Mouse (Mus musculus) liver, adult 2 months (tissue): ENCODE data around the gene Bhmt. TPM values are rescaled to one million over a fixed set of nuclear protein-coding genes. Genes with fewer than 3 reads are reported as not detected.
A peak's percentile ranks its signal among the peaks of the same experiment; 100 is the strongest.

ENCODE experiments used
- DNase-seq: peaks from one replicate; pipeline ENCODE4 v3.0.0-alpha.2; 2011; ENCODE audit warnings: low read depth, low spot score; ENCODE audit errors: extremely low read depth
- H3K27ac ChIP-seq: fragments of 200-500 bp; replicated peaks from 2 replicates; pipeline ENCODE4 v1.5.1; 2012; ENCODE audit warnings: low read depth, mild to moderate bottlenecking, control low read depth, inconsistent platforms, low read length; ENCODE audit not compliant: insufficient read depth
- H3K27me3 ChIP-seq: fragments of 200-500 bp; 2 replicates; pipeline ENCODE4 v1.6.1; 2012; ENCODE audit warnings: mild to moderate bottlenecking, moderate library complexity, low read length, inconsistent platforms; ENCODE audit not compliant: control insufficient read depth, insufficient read depth
- H3K36me3 ChIP-seq: fragments of 200-500 bp; 2 replicates; pipeline ENCODE4 v1.6.1; 2012; ENCODE audit warnings: low read length, inconsistent platforms; ENCODE audit not compliant: control insufficient read depth, insufficient read depth
- H3K4me1 ChIP-seq: fragments of 200-500 bp; 2 replicates; pipeline ENCODE4 v1.6.1; 2011; ENCODE audit warnings: low read length; ENCODE audit not compliant: control insufficient read depth, insufficient read depth
- H3K4me3 ChIP-seq: fragments of 200-500 bp; 2 replicates; pipeline ENCODE4 v1.5.1; 2011; ENCODE audit warnings: low read depth, mild to moderate bottlenecking, control low read depth, low read length, moderate library complexity; ENCODE audit not compliant: insufficient read depth
- H3K79me2 ChIP-seq: fragments of 200-500 bp; 2 replicates; pipeline ENCODE4 v1.6.1; 2012; ENCODE audit warnings: inconsistent platforms, mild to moderate bottlenecking, low read length, moderate library complexity; ENCODE audit not compliant: control insufficient read depth, insufficient read depth
- H3K9ac ChIP-seq: fragments of 200-500 bp; 2 replicates; pipeline ENCODE4 v1.6.1; 2012; ENCODE audit warnings: low read depth, mild to moderate bottlenecking, control low read depth, inconsistent platforms, low read length
- CTCF ChIP-seq: fragments of 200-500 bp; IDR thresholded peaks from 2 replicates; pipeline ENCODE4 v1.5.1; 2011; ENCODE audit warnings: low read depth, low read length, control low read depth
- POLR2A ChIP-seq: fragments of 200-500 bp; IDR thresholded peaks from 2 replicates; pipeline ENCODE4 v1.6.1; 2011; ENCODE audit warnings: low read length, control low read depth; ENCODE audit not compliant: insufficient read depth; ENCODE audit errors: extremely low read depth
- WGBS: fragments of 180-500 bp; shearing (Covaris S2); methylation state at CpG from one replicate; pipeline ENCODE4 v1.1.7; 2018; 5-methylcytosine and 5-hydroxymethylcytosine counted together
- polyA plus RNA-seq: library from polyadenylated mRNA; depleted of rRNA; stranded (reverse); fragments of >200 nt; gene quantifications from 2 replicates; pipeline ENCODE4 v1.2.3, GENCODE M21; 2012
- total RNA-seq: library from RNA; depleted of rRNA; stranded (reverse); fragments of >200 nt; gene quantifications from 2 replicates; pipeline ENCODE4 v1.2.3, GENCODE M21; 2014

Bhmt gene
- total and polyA plus RNA-seq, 2 experiments = 555 to 4,018 TPM

DNA sequence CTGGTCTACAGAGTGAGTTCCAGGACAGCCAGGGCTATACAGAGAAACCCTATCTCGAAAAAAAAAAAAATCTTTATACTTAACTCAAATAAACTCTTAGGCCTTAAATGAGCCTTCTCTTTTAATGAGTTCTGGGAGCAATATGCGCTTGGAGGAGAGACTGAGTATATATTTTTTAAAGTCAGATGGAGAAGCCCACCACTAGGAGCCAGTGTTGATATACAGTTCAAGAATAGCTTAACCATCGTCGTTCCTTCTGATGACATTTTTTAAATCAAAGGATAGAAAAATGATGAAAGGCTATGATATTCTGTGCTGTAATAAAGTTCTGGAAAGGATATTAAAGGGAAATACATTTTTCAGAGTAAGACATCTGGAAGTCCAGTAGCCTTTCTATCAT, 24.0 kb downstream of the Bhmt start:
- DNase-seq = no peak
- H3K79me2 ChIP-seq = no peaks in the 10 kb centered on the region
- no peak overlapping the region for H3K27ac ChIP-seq
- H3K9ac ChIP-seq = no peak overlapping the region
- H3K36me3 ChIP-seq = peaks cover 5% of the 10 kb centered on the region
- WGBS = 56% methylated on average over 4 of the region's 4 CpGs
- TF ChIP-seq CTCF (no peak), POLR2A (no peak)
- H3K4me3 ChIP-seq = no peak overlapping the region
- 0 out of 2 replicates have a peak, but pooled peaks cover 3% of the 10 kb centered on the region for H3K4me1 ChIP-seq
- no peaks in the 10 kb centered on the region for H3K27me3 ChIP-seq

DNA sequence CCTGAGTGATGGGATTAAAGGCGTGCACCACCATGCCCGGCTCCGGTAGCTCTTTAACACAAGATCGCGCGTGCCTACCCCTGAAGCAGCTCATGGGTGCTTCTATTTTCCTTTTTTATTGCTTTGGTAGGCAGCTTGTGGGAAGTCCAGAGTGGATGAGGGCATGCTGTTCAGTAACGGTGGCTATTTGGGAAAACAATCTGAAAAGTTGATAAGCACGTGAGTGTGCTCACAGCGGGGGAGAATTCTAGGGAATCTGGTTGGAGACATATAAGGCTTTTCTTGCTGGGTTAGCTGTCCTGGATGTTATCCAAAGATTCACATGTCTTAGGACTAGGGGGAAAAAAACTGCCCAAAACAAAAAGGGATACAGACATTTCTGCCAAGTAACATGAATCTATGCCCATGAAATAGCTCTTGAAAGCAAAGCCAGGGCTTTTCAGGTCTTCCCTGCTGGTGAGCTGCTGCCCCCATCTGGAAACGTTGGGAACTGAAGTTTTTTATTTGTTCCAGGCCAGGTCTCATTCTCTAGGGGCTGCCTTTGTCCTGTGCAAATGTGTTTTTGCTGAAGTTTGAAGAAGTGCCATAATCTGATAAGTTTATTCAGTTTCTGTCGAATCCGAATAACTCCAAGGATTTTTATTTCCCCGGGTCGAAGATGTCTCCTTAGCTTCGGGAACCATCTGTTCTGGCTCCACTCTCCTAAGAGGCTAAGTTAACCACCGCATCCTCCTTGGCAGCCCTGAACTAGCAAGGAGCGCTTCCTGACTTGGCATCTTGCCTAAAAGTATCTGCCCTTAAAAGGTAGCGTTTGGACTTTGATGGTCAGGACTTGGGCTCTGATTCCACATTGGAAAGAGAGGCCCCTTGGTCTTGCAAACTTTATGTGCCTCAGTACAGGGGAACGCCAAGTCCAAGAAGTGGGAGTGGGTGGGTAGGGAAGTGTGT, 24.8 kb downstream of the Bhmt start:
- no peak overlapping the region for H3K27ac ChIP-seq
- WGBS = 49% methylated on average over 19 of the region's 19 CpGs
- peaks cover 3% of the 10 kb centered on the region for H3K36me3 ChIP-seq
- H3K4me3 ChIP-seq = no peak overlapping the region
- no peak for TF ChIP-seq POLR2A
- TF ChIP-seq CTCF = peak; percentile 64; the same call in 1 of the 2 replicates
- H3K27me3 ChIP-seq = no peaks in the 10 kb centered on the region
- DNase-seq = peak; percentile 55
- no peaks in the 10 kb centered on the region for H3K79me2 ChIP-seq
- 0 out of 2 replicates have a peak, but pooled peaks cover 3% of the 10 kb centered on the region for H3K4me1 ChIP-seq
- H3K9ac ChIP-seq = no peak overlapping the region

DNA sequence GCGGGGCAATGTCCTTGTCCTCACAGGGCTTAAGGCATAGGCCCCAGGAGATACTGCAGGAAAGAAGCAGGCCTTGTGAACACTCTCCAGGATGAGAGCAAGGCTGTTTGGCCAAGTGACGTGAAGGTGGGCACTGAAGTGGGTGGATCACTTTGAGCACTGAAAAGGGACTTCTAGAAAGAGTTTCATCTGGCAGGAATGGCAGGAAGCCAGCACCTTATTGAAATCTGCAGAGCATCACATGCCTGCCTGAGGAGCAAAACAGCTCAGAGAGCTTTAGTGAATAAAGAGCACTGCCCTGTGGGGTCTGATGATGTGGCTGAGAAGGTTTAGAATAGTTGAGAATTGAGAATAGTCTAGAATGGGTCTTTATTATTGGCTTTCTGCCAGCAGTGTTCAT, 29.3 kb downstream of the Bhmt start:
- Histone ChIP-seq H3K27me3 (0 out of 2 replicates have a peak, but pooled peaks cover 3% of the 10 kb centered on the region), H3K36me3 (no peaks in the 10 kb centered on the region), H3K27ac (no peak overlapping the region), H3K9ac (no peak overlapping the region), H3K4me3 (no peak overlapping the region), H3K4me1 (no peaks in the 10 kb centered on the region), H3K79me2 (no peaks in the 10 kb centered on the region)
- no peak for DNase-seq
- no peak for TF ChIP-seq CTCF
- TF ChIP-seq POLR2A = no peak
- 73% methylated on average over 2 of the region's 2 CpGs for WGBS

DNA sequence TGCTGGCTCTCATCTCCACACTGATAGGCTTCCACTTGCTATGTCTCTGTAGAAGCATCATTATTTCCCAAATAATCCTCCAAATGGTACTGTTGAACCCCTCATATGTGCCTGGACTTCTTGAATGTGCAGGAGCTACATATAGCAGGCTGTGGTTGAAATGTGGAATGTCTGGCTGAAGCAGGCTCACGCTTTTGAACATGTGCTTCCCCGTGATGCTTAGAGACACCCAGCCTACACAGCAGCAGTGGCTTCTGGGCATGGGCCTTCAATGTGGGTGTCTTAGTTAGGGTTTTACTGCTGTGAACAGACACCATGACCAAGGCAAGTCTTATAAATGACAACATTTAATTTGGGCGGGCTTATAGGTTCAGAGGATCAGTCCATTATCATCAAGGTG, 30.1 kb downstream of the Bhmt start:
- H3K4me3 ChIP-seq = no peak overlapping the region

DNA sequence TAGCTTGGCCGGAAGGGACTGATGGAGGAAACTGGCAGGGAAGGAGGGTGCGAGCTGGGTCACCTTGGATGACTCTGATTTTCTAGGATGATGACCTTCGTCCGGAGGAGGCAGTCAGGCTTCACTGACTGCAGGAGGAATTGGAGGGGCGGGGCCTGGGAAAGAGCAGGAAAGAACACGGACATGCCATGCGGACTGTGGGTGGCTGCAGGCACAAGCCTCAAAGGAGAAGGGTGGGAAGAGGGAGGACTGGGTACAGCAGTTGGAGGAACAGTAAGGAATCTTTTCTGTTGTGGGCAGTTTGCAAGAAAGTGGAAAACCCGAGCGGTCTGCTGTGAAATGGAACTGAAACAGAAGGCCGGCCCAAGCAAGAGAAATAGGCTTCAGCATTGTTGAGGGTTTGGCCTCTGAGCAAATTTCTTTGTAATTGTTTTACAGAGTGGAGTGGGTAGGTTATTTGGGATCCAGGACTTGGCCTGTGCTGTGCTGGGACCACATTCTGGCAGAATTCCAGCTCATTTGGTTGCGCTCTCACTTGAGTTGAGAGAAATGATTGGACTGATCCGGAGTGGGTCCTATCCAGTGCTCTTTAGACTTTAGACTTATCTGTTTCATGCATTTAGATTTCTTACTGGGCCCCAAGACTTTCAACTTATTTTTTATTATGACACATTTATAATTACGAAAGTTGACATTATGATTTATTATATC, 30.7 kb downstream of the Bhmt start:
- DNase-seq = no peak
- 72% methylated on average over 13 of the region's 13 CpGs for WGBS
- Histone ChIP-seq H3K79me2 (no peaks in the 10 kb centered on the region), H3K4me3 (no peak overlapping the region), H3K36me3 (no peaks in the 10 kb centered on the region), H3K4me1 (peaks cover 2% of the 10 kb centered on the region; the same call in 1 of the 2 replicates), H3K9ac (no peak overlapping the region), H3K27me3 (peaks cover 8% of the 10 kb centered on the region; the same call in 1 of the 2 replicates), H3K27ac (no peak overlapping the region)
- TF ChIP-seq POLR2A = no peak
- no peak for TF ChIP-seq CTCF

More for the DNA sequence above, 30.1 kb downstream of the Bhmt start:
- H3K27ac ChIP-seq = no peak overlapping the region
- TF ChIP-seq POLR2A (no peak), CTCF (no peak)
- H3K36me3 ChIP-seq = no peaks in the 10 kb centered on the region
- no peaks in the 10 kb centered on the region for H3K79me2 ChIP-seq
- 95% methylated on average over 3 of the region's 3 CpGs for WGBS
- no peak overlapping the region for H3K9ac ChIP-seq
- 0 out of 2 replicates have a peak, but pooled peaks cover 3% of the 10 kb centered on the region for H3K27me3 ChIP-seq
- no peak for DNase-seq
- H3K4me1 ChIP-seq = peaks cover 2% of the 10 kb centered on the region; the same call in 1 of the 2 replicates
